Mouse (Mus musculus) testis, adult 2 months (tissue): ENCODE results near the gene Kat2a.

Source experiments
- CTCF ChIP-seq: fragments of 200-500 bp; IDR thresholded peaks from 2 replicates; pipeline ENCODE4 v1.5.1; 2012; ENCODE audit warnings: low read depth, mild to moderate bottlenecking, inconsistent platforms, low read length, moderate library complexity; ENCODE audit not compliant: control insufficient read depth, insufficient read depth, insufficient replicate concordance
- POLR2A ChIP-seq: fragments of 200-500 bp; IDR thresholded peaks from 2 replicates; pipeline ENCODE4 v1.6.1; 2012; ENCODE audit warnings: low read depth, mild to moderate bottlenecking, inconsistent platforms, low read length, moderate library complexity; ENCODE audit not compliant: control insufficient read depth

GRCm38 (mm10) chr11:100746546-100746945 lies 34.3 kb upstream of the Kat2a start:
- TF ChIP-seq POLR2A (no peak), CTCF (no peak)
